8 mouse cellular contexts compared by ENCODE assay signal in the genomic region with DNA sequence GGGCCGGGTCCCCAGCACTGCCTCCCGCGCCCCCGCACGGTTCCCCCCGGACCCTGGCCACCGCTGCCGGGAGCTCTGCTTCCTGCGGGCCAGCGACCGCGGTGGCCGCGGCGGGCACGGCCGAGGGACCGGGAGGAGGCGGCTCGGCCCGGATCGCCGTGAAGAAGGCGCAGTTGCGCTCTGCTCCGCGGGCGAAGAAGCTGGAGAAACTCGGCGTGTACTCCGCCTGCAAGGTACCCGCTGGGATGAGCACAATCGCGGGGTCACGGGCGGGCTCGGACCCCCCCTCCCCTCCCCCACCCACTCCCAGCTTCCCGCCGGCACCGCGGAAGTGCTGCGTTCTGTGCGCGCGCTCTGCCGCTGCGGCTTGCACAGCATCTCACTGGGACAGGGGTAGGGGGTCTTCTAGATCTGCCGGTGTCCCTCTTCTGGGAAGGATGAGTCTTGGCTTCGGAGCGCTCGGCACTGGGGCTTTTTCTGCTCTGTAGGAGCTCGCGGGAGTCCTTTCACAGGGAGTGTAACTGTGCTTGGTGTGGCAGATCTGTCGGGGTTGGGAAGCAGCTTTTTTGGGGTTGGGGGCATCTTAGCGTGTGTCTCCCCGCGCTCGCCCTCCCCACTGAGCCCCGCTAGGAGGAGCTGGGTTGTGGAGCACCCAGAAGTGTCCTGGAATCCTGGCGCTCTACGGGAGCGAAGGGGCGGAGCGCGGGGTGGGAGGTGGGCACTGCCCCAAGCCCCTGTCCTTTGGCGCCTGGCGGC. TPM values are rescaled to one million over a fixed set of nuclear protein-coding genes. Genes with fewer than 3 reads are reported as not detected.
DNase-seq lines count a peak whose midpoint lies in the region; ATAC-seq and TF ChIP-seq lines count a peak whose summit lies in the region.

No protein-coding gene starts in this region.

- peak overlapping the region; percentile 82 for H3K4me3 ChIP-seq in embryonic facial prominence, embryonic 13.5 days
- peak overlapping the region; percentile 91 for H3K4me3 ChIP-seq in heart, embryonic 15.5 days
- peak overlapping the region; percentile 81 for H3K4me3 ChIP-seq in lung, embryonic 14.5 days (ENCODE audit: low read depth, low read length)

- peak; percentile 35 for TF ChIP-seq CTCF in lung, embryonic 14.5 days (IDR thresholded peaks at IDR 0.05; ENCODE audit: low read depth)

- no peaks in the 10 kb centered on the region for H3K9me3 ChIP-seq in embryonic facial prominence, embryonic 13.5 days
- H3K9me3 ChIP-seq in heart, embryonic 15.5 days (replicated peaks): no peaks in the 10 kb centered on the region
- H3K9me3 ChIP-seq in lung, embryonic 14.5 days (ENCODE audit: low read depth, low read length): no peaks in the 10 kb centered on the region

- no peaks in the 10 kb centered on the region for H3K27me3 ChIP-seq in embryonic facial prominence, embryonic 13.5 days
- no peaks in the 10 kb centered on the region for H3K27me3 ChIP-seq in heart, embryonic 15.5 days
- no peaks in the 10 kb centered on the region for H3K27me3 ChIP-seq in lung, embryonic 14.5 days (ENCODE audit: insufficient read depth, low read length)

- peak overlapping the region; percentile 96 for H3K4me2 ChIP-seq in embryonic facial prominence, embryonic 13.5 days
- H3K4me2 ChIP-seq in heart, embryonic 15.5 days: peak overlapping the region; percentile 89
- peak overlapping the region; percentile 96 for H3K4me2 ChIP-seq in lung, embryonic 14.5 days

- H3K4me1 ChIP-seq in embryonic facial prominence, embryonic 13.5 days: peaks cover 23% of the 10 kb centered on the region
- H3K4me1 ChIP-seq in heart, embryonic 15.5 days (replicated peaks): peaks cover 30% of the 10 kb centered on the region
- peaks cover 15% of the 10 kb centered on the region for H3K4me1 ChIP-seq in lung, embryonic 14.5 days (ENCODE audit: insufficient read depth)

- ATAC-seq in embryonic facial prominence, embryonic 13.5 days (ENCODE audit: insufficient number of reproducible peaks, insufficient read depth, low FRiP score, low TSS enrichment, low read depth): peak; percentile 52
- ATAC-seq in heart, embryonic 15.5 days (replicated peaks; ENCODE audit: insufficient number of reproducible peaks, insufficient read depth, low FRiP score, low read depth): peak; percentile 68
- ATAC-seq in lung, embryonic 14.5 days (ENCODE audit: insufficient read depth): peak; percentile 60

- peak; percentile 55 to 60 for DNase-seq in B cell, adult 2 months
- DNase-seq in adrenal gland, postnatal 25 days: peak; percentile 59
- peak; percentile 75 for DNase-seq in kidney, postnatal 14 days
- peak; percentile 62 for DNase-seq in lung, embryonic 14.5 days
- DNase-seq in ovary, adult 18-20 months (ENCODE audit: low spot score): peak; percentile 31
- peak; percentile 61 for DNase-seq in thymus, postnatal 10 days (ENCODE audit: low spot score in 2 of 2)

- under 1% methylated on average over 61 of the region's 67 CpGs for WGBS in embryonic facial prominence, embryonic 13.5 days
- WGBS in heart, embryonic 15.5 days: under 1% methylated on average over 67 of the region's 67 CpGs
- under 1% methylated on average over 58 of the region's 67 CpGs for WGBS in lung, embryonic 14.5 days

- H3K9ac ChIP-seq in embryonic facial prominence, embryonic 13.5 days: peak overlapping the region; percentile 91
- H3K9ac ChIP-seq in heart, embryonic 15.5 days: peak overlapping the region; percentile 95
- H3K9ac ChIP-seq in lung, embryonic 14.5 days: peak overlapping the region; percentile 84

- peak overlapping the region; percentile 85 for H3K27ac ChIP-seq in embryonic facial prominence, embryonic 13.5 days
- H3K27ac ChIP-seq in heart, embryonic 15.5 days: peak overlapping the region; percentile 99
- peak overlapping the region; percentile 92 for H3K27ac ChIP-seq in lung, embryonic 14.5 days (ENCODE audit: low read depth)

- no peaks in the 10 kb centered on the region for H3K36me3 ChIP-seq in embryonic facial prominence, embryonic 13.5 days
- no peaks in the 10 kb centered on the region for H3K36me3 ChIP-seq in heart, embryonic 15.5 days
- H3K36me3 ChIP-seq in lung, embryonic 14.5 days (ENCODE audit: insufficient read depth): no peaks in the 10 kb centered on the region

RNA-seq across cellular contexts. Expression of a gene that starts 0.9 kb away (rescaled TPM):
- total RNA-seq in adrenal gland, postnatal 25 days (2021): 63.7 and 97.1 TPM in 2 replicates
- 3.7 and 5.1 TPM in 2 replicates for polyA plus RNA-seq in embryonic facial prominence, embryonic 13.5 days (2015; fragmentation: Nextera tagmentation; extraction: Ambion mirVana)
- 9.7 and 10.1 TPM in 2 replicates for polyA plus RNA-seq in heart, embryonic 15.5 days (2015; fragmentation: Nextera tagmentation; extraction: Ambion mirVana)
- 5.2 and 5.6 TPM in 2 replicates for polyA plus RNA-seq in lung, embryonic 14.5 days (2014; fragmentation: Nextera tagmentation; extraction: Ambion mirVana)

RNA-seq across cellular contexts. Expression of a gene that starts 28.3 kb away (rescaled TPM):
- total RNA-seq in adrenal gland, postnatal 25 days (2021): not detected in 2 replicates
- polyA plus RNA-seq in embryonic facial prominence, embryonic 13.5 days (2015; fragmentation: Nextera tagmentation; extraction: Ambion mirVana): 0.22 and 0.31 TPM in 2 replicates
- 0.18 and 0.21 TPM in 2 replicates for polyA plus RNA-seq in heart, embryonic 15.5 days (2015; fragmentation: Nextera tagmentation; extraction: Ambion mirVana)
- 0.25 and 0.51 TPM in 2 replicates for polyA plus RNA-seq in lung, embryonic 14.5 days (2014; fragmentation: Nextera tagmentation; extraction: Ambion mirVana)

Comparison
In these comparisons a context has a peak if more than half of its experiments do, and no peak if none do; other contexts are left out.
1. Peak in every context shown above with its lines: DNase-seq, ATAC-seq, H3K4me3 ChIP-seq and H3K27ac ChIP-seq.